Mouse (Mus musculus) liver, postnatal 0 days (tissue): ENCODE results near the gene Gm10282.
A peak's percentile ranks its signal among the peaks of the same experiment; 100 is the strongest.

ENCODE experiments used
- CTCF ChIP-seq: sonication (generic); IDR thresholded peaks from 2 replicates; pipeline ENCODE4 v1.5.1; 2016; ENCODE audit warnings: antibody characterized with exemption, low read depth
- EP300 ChIP-seq: IDR thresholded peaks from 2 replicates; pipeline ENCODE4 v1.6.1; 2016; ENCODE audit warnings: antibody characterized with exemption, low read depth, mild to moderate bottlenecking

DNA sequence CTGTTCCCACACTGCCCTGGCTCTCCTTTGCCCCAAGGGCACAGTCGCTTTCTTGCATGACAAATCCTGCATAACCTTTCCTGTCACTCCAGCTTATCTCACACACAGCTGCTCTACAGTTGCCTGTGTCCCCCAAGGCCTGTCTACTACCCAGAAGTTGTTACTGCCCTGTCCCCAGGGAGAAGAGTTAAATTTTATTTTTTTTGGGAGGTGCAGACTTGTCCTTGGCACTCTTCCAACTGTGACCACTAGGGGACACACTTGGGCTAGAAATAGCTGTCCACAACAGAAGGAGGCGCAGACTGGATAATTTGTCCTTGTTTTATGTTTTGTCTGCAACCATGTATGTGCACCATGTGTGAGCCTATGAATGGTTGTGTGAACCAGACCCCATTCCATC lies 44.0 kb downstream of the Gm10282 start:
- TF ChIP-seq CTCF (peak; percentile 97), EP300 (0 out of 2 replicates have a peak, but pooled peaks have one; percentile 11)
